Mouse (Mus musculus) liver, postnatal 0 days (tissue): ENCODE measurements around the gene Smarca4.

Experiments used
- CTCF ChIP-seq: sonication (generic); IDR thresholded peaks from 2 replicates; pipeline ENCODE4 v1.5.1; 2016; ENCODE audit warnings: antibody characterized with exemption, low read depth
- EP300 ChIP-seq: IDR thresholded peaks from 2 replicates; pipeline ENCODE4 v1.6.1; 2016; ENCODE audit warnings: antibody characterized with exemption, low read depth, mild to moderate bottlenecking

DNA sequence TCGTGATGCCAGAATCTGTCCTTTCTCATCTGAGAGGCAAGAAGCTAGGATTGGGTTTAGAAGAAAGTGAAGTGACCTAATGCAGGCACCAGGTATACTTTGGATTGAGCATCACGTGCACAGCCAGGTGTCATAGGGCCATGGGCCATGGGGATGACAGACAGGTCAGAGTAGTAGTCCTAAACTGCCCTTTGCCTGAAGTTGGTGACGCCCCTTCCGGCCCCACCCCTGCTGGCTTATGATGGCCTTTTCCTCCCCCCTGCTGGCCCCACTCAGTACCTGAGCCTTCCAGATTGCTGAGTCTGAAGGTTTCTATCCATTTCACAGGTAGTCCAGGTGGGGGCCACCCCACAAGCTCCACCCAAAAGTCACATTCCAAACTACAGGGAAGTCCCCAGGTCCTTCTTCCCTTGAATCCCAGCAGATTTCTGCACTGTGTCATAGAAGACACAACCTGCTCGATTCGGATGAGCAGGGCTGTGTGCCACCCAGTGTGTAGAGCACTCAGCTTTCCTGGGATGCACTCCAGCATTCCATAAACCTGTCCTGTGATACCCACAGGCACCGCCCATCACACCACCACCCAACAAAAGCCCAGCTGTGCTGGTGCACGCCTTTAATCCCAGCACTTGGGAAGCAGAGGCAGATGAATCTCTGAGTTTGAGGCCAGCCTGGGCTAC lies 90.8 kb downstream of the Smarca4 start:
- no peak; the same call in 1 of the 2 replicates for TF ChIP-seq CTCF
- no peak for TF ChIP-seq EP300
